Mouse (Mus musculus) mature B cell (primary cell): ENCODE data around the gene Dennd5b.
"Not testable (repeated sequence)": the region's sequence is repeated elsewhere in the genome, so short reads cannot be mapped to it uniquely, and the experiment has no call there.

ENCODE experiments used
- in situ Hi-C: fragments of 300-500 bp; cut with MboI; formaldehyde crosslinking; loops from 2 replicates; pipeline ENCODE4 v1.14.3; 2019

Gene Dennd5b

DNA sequence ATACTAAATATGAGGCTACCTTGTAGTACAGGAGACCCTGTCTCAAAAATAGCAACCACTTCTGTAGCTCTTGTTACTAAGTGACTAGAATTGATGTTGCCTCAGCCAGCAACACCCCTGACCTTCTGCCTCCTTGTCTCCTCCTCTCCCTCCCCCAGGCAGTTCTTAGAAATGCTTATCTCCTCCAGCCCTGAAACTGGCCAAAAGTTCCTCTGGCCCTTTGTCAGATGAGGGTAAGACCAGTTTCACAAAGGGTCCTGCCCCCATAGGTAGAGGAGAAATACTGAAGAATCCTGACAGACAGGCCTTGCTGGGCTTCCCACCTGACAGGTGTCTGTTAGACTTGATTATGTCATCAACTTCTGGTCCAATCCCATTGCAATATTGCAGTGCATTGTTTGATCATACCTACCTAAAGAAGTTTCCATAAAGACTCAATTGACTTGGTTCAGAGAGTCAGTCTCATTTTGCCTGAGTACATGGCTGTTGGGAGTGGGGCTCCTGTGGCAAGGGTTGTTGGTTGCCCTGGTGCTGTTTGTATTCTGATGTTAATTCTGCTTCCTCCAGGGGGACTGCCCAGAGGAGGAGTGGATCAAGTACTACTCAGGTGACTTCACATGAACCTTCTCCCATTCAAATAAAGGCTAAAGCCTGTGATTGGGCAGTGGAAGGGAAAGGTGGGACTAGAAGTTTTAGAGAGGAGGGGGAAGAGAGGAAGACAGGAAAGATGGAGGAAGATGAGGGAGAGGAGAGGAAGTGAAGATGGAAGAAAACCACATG is 145.6 kb downstream of the Dennd5b start:
- in situ Hi-C loops, result no loop called here

DNA sequence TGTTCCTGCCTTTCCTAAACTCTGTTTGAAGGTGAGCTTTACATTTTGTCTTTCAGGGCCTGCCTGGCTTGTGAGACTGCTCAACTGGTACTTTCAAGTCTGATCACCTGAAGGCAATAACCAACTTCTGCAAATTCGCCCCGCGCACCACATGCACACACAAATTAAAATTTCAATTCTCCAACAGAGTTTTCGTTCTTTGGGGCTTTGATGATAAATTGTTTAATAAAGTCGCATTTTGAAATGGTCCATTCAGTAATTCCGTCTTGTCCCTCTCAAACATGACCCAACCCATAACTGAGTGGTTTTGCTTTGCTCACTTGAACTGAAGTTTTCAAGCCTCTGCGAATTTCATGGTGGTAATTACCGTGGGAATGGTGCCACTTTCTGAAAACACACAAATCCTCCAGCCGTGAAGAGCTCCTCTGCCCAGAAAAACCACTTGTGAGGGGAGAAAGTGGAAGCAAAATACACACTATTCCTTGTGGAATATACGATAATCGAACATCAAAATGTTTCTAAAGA is 154.5 kb downstream of the Dennd5b start:
- in situ Hi-C loops, result no loop called here

DNA sequence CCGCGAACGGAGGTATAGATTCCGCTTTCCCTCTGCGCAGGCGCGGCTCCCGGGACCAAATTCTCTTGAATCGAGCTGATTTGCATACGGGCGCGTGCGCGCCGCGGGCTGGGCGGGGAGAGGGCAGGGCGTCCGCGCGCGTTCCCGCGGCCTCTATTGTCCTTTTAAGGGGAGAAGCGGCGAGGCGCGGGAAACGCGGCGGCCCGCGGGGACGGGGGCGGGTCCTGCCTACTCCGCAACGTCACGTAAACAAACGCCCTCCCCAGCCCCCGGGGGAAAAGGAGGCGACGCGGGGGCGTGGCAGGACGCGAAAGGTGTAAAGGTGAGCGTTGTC is 155.1 kb downstream of the Dennd5b start, which contains the start of gene Sinhcaf:
Gene Sinhcaf, minus strand, starts transcription at position 59 of the 334 bp plus-strand sequence.
- in situ Hi-C loops, result no loop called here

DNA sequence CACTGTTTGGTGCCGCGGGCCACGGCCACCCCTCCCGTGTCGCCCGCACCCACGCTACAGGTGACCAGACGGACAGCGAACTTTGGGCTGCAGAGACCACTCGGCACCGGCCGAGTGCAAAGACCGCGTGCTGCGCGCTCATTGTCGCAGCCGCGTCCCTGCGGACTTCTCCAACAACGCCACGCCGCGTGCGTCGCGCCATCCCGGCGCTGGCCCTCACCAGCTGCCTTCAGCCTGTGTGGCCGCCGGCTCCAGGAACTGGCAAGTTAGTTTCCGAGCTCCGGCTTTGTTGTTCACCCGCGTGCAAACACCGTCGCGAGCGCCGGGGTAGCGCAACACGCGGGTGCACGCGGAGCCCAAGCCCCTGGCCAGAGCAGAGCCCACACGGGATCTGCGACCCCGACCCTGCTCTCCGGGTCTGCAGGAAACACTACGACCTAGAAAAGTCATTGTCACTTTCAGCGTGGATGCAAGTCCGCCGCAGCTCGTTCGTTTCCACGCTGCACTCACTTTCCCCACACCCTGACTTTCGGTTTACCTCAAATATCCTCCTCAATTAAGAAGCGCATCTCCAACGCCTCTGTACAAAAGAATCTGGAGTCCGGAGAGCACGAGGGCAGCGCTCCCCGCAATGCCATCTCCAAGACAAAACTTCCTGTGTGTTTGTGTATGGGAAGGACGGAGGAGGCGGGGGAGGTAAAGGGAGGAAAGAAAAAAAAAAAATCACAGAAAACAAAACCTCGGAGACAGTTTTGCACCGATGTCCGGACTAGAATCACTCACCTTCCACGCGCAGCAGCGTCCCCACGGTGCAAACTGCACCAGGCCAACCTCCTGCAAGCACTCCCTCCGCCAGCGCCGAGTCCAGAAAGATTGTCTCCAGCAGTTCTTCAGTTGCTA is 155.7 kb downstream of the Dennd5b start:
- in situ Hi-C loops, result no loop called here

DNA sequence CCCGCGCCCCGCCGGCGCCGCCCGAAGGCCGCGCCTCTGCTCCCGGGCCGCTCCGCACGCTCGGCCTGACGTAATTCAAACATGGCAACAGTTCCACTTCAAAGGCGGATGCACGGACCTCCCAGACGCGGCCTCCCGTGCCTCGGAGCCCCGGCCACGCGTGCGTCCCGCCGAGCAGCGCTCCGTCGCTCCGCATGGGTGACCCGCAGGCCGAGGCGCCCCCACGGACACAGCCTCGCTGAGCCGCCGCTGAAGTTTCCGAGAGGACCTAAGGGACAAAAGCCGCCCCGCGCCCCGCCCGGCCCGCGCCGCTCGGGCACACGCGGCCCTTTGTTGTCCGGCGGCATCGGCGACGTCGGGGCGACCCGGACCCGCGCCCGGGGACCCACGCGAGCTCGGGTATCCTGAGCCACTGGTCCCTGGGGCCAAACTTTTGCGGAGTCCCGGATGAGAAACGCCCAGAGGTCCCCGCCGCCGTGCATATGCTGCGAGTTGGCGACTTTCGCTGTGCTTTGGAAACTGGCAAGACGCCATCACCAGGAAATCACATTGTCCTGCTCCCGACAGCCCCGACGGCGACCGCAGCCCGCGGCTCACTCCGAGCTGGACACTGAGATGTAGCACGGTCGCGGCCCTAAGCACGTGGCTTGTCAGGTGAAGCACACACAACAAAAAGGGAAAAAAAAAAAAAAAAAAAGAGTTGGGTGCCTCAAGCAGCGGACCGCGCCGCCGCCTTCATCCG is 156.5 kb downstream of the Dennd5b start:
- in situ Hi-C loops, result no loop called here

DNA sequence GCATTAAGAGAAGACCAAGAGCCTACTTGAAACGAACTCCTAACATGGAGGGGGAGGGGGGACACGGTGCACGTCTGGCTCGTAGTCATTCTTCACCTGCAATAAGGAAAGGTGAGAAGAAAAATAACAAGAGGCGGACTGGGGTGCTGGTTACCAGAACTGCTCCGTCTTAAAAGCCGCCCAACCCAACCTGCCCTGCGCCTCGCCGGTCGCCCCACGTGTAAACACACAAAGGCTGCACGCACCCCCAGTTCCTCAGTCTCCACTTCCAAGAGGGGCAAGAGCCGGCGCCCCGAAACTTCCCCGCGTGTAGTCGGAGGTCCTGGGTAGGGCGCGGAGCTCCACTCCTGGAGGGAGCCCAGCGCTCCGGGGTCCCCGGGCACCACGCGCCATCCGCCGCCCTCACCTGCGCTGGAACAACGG is 157.1 kb downstream of the Dennd5b start:
- in situ Hi-C loops, result no loop called here

DNA sequence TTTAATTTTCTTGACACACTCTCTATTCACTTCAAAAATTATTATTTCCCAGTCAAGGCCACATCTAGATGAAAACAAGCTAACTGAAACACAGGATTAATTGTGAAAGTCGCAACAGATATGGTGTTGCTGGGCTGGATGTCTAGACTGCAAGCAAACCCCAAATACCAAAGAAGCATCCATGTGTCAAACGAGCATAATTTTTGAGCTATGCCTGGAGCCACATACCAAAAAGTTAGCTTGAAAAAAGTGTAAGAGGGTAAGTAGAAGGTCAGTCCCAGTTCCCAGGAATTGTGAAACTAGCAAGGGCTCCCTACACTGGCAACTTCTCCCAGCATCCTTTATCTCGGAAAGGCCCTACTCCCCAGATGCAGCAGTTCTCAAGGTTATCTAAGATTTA is 157.8 kb downstream of the Dennd5b start:
- in situ Hi-C loops, result no loop called here

DNA sequence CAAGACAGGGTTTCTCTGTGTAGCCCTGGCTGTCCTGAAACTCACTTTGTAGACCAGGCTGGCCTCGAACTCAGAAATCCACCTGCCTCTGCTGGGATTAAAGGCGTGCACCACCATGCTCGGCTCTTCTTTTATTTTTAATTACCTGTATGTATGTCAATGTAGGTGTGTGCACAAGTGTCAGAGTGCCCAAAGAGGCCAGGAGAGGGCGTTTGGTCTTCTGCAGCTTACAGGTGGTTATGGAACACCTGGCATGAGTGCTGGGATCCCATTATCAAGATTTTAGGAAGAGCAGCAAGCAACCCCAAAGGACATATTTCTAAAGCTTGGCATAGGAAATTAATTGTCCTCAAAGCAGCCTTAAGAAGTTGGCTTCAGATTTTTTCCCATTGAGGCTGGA is 159.1 kb downstream of the Dennd5b start:
- in situ Hi-C loops, result no loop called here

DNA sequence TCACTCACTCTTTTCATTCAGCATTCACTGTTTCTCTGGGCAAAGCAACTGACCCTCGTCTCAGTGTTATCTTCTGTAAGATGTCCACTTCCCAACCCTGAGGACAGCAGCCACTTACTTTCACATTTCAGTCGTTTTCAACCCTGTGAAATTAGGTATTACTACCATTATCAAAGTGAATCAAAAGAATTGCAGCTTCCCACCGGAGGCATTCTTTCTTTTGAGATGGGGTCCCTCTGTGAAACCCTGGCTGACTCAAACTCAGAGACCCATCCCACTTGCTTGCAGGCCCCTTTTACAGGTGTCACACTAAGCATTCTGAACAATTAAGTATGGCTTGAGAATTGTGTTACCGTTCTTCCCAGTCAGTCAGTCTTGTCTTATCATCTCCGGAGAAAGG is 159.6 kb downstream of the Dennd5b start:
- in situ Hi-C loops, result no loop called here

DNA sequence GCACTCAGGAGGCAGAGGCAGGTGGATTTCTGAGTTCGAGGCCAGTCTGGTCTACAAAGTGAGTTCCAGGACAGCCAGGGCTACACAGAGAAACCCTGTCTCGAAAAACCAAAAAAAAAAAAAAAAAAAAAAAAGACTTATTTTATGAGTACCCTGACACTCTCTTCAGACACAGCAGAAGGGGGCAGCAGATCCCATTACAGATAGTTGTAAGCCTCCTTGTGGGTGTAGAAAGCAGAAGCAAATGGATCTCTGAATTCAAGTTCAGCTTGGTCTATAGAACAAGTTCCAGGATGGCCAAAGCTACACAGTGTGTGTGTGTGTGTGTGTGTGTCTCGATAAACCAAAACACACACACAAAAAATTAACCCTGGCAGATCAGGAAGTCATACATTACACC is 161.1 kb downstream of the Dennd5b start:
- in situ Hi-C loops, result not testable (repeated sequence)
